Mouse (Mus musculus) left cerebral cortex, adult 2 months (tissue): ENCODE measurements around the gene Pramel5. TPM values are rescaled to one million over a fixed set of nuclear protein-coding genes. Genes with fewer than 3 reads are reported as not detected.
"Not testable (repeated sequence)": the region's sequence is repeated elsewhere in the genome, so short reads cannot be mapped to it uniquely, and the experiment has no call there.

ENCODE experiments used
- DNase-seq, 2 experiments: peaks; one replicate each; pipeline ENCODE4 v3.0.0; 2021 to 2022; ENCODE audit warnings: low spot score in 2 of 2, mixed read lengths in 1 of 2; ENCODE audit errors: extremely low spot score in 1 of 2
- H3K27ac ChIP-seq: fragments of 200-600 bp; 2 replicates; pipeline ENCODE4 v1.8.1; 2022
- H3K4me3 ChIP-seq: fragments of 200-600 bp; 2 replicates; pipeline ENCODE4 v1.8.1; 2022
- intact Hi-C: fragments of 180-260 bp; cut with DNase I; formaldehyde crosslinking; loops from one replicate; pipeline ENCODE4 v1.15.1; 2025
- long read RNA-seq, 2 experiments: library from polyadenylated mRNA; stranded (forward); transcript quantifications; one replicate each; pipeline ENCODE4 v2.0.0; 2021; ENCODE audit warnings: borderline mapping rate in 2 of 2
- total RNA-seq, 2 experiments: library from RNA; stranded (reverse); gene quantifications; 2 replicates each; pipeline ENCODE4 v1.2.3; 2021

Gene Pramel5
- not detected for total RNA-seq
- long read RNA-seq, experiment 1: 0 reads
- long read RNA-seq, experiment 2: 0 reads

GRCm38 (mm10) chr4:144280388-144280787, at the start of gene Pramel5:
Pramel5 (minus strand) TSS chr4:144280488.
- H3K27ac ChIP-seq, H3K4me3 ChIP-seq, DNase-seq, intact Hi-C loops: not testable (repeated sequence)

GRCm38 (mm10) chr4:144329949-144330348, 49.7 kb upstream of the Pramel5 start, which contains the start of gene Gm13128:
Gm13128 (plus strand) TSS chr4:144330249.
- intact Hi-C loops, H3K27ac ChIP-seq, H3K4me3 ChIP-seq, DNase-seq: not testable (repeated sequence)

DNA sequence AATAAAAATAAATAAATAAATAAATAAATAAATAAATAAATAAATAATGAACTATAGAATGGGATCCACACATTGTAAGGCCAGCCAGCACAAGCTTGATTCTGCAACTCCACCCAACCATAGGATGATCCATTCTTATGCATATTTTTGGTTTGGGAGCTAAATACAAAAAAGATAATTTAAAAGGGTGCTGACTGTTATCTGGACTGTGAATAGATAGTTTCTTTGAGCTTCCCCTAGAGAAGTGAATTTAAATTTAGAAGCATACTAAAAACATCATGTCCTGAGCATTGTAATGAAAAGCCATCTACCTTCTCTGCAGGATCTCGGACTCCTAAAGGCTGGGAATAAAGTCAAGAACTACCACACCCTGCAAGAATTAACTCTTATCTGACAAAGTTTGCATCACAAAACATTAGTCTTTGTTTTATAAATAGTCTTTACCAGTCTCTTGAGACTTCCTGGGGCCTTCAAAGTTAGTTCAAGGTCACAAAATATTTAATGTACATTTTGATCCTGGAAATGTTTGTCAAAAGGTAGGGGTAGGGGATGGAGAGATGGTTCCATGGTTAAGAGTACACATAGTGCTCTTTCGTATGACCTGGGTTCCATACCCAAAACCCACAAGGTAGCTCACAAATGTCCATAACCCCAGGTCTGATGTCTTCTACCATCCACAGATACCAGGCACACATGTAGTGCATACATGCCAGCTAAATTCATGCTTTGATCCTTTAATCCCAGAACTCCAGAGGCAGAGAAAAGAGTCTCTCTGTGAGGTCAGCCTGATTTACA, 32.6 kb upstream of the Pramel5 start:
- H3K27ac ChIP-seq, intact Hi-C loops, DNase-seq, H3K4me3 ChIP-seq: not testable (repeated sequence)

DNA sequence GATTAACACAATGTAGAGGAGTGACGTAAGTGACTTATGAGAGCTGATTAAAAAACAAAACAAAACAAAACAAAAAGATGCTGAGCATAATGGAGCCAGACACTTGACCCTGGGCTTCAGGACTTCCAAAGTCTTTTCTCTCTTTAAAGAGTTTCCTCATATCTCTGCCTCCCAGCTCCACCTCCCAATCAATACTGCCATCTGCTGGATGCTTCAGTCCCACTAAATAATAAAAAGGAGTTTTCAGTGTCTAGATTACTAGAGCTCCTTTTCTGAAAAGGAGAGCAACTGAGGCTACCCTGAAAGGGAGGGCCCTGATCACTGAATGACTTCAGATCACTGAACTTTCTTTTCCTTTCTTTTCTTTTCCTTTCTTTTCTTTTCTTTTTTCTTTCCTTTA, 19.1 kb upstream of the Pramel5 start:
- H3K27ac ChIP-seq, DNase-seq, H3K4me3 ChIP-seq: not testable (repeated sequence)
- intact Hi-C loops: loop anchor here (5.0 kb wide), 1 partner anchor 257 kb away; no protein-coding TSS in a partner anchor

GRCm38 (mm10) chr4:144254768-144255167, 25.5 kb downstream of the Pramel5 start:
- H3K4me3 ChIP-seq, intact Hi-C loops, H3K27ac ChIP-seq, DNase-seq: not testable (repeated sequence)

Other genes with a start within 250 kb of the Pramel5 start
- not detected for gene Pramel4, start 221.4 kb downstream of the Pramel5 start, total RNA-seq
- not detected for gene Gm13102, start 174.0 kb downstream of the Pramel5 start, total RNA-seq
- not detected for gene Oog3, start 117.8 kb downstream of the Pramel5 start, total RNA-seq
- gene Oog2, start 89.8 kb downstream of the Pramel5 start, total RNA-seq: not detected
- gene C87977, start 67.2 kb downstream of the Pramel5 start, total RNA-seq: not detected
- gene Gm13128, start 49.8 kb upstream of the Pramel5 start, total RNA-seq: not detected
- gene Gm13119, start 77.5 kb upstream of the Pramel5 start, total RNA-seq: not detected
- gene Pramef20, start 97.4 kb upstream of the Pramel5 start, total RNA-seq: not detected
- gene Pramef12, start 128.0 kb upstream of the Pramel5 start, total RNA-seq: not detected
- not detected for gene 1700012P22Rik, start 158.3 kb upstream of the Pramel5 start, total RNA-seq
- not detected for gene Gm9944, start 172.8 kb upstream of the Pramel5 start, total RNA-seq
- gene Aadacl3, start 183.3 kb upstream of the Pramel5 start, total RNA-seq: not detected
- not detected for gene 9430007A20Rik, start 239.3 kb upstream of the Pramel5 start, total RNA-seq